Mouse (Mus musculus) adrenal gland, postnatal 14 days (tissue): ENCODE measurements around the gene Ano2. TPM values are rescaled to one million over a fixed set of nuclear protein-coding genes. Genes with fewer than 3 reads are reported as not detected.

ENCODE experiments used
- DNase-seq: peaks from one replicate; pipeline ENCODE4 v3.0.0; 2021; ENCODE audit warnings: mixed read lengths
- long read RNA-seq, 2 experiments: library from polyadenylated mRNA; stranded (forward); transcript quantifications; one replicate each; pipeline ENCODE4 v2.0.0; 2021
- total RNA-seq: library from RNA; stranded (reverse); gene quantifications from 2 replicates; pipeline ENCODE4 v1.2.3, GENCODE M21; 2021

The Ano2 gene
- 0.26 TPM in 1 of 2 replicates, not detected in the other for total RNA-seq
- long read RNA-seq, experiment 1: 0 reads
- long read RNA-seq, experiment 2: 0 reads

GRCm38 (mm10) chr6:125690057-125690703, at the start of gene Ano2:
Gene Ano2 (plus strand): TSS chr6:125690419.
- peak; percentile 17 for DNase-seq

GRCm38 (mm10) chr6:125640486-125640885, 49.7 kb upstream of the Ano2 start:
- DNase-seq: no peak

- no peak for DNase-seq
Observed at GRCm38 (mm10) chr6:125641146-125641545, 49.1 kb upstream of the Ano2 start.

GRCm38 (mm10) chr6:125648964-125649363, 41.3 kb upstream of the Ano2 start:
- DNase-seq: peak; percentile 87

GRCm38 (mm10) chr6:125651335-125651734, 38.9 kb upstream of the Ano2 start:
- no peak for DNase-seq

GRCm38 (mm10) chr6:125653416-125653815, 36.8 kb upstream of the Ano2 start:
- peak; percentile 35 for DNase-seq

- DNase-seq: no peak
Observed at GRCm38 (mm10) chr6:125656921-125657320, 33.3 kb upstream of the Ano2 start.

- no peak for DNase-seq
Observed at GRCm38 (mm10) chr6:125657966-125658365, 32.3 kb upstream of the Ano2 start.

GRCm38 (mm10) chr6:125661106-125661877, 28.9 kb upstream of the Ano2 start:
- DNase-seq: peak; percentile 92

- DNase-seq: peak; percentile 50
Observed at GRCm38 (mm10) chr6:125663906-125664305, 26.3 kb upstream of the Ano2 start.

GRCm38 (mm10) chr6:125671835-125672234, 18.4 kb upstream of the Ano2 start:
- no peak for DNase-seq

- no peak for DNase-seq
Observed at GRCm38 (mm10) chr6:125678492-125678891, 11.7 kb upstream of the Ano2 start.

GRCm38 (mm10) chr6:125680613-125681012, 9.6 kb upstream of the Ano2 start:
- no peak for DNase-seq

- no peak for DNase-seq
Observed at GRCm38 (mm10) chr6:125685420-125685819, 4.8 kb upstream of the Ano2 start.

GRCm38 (mm10) chr6:125687986-125688385, 2.2 kb upstream of the Ano2 start:
- DNase-seq: peak; percentile 37

GRCm38 (mm10) chr6:125701146-125701545, 10.9 kb downstream of the Ano2 start:
- DNase-seq: no peak

GRCm38 (mm10) chr6:125711261-125711660, 21.0 kb downstream of the Ano2 start:
- no peak for DNase-seq

- DNase-seq: no peak
Observed at GRCm38 (mm10) chr6:125726408-125726807, 36.2 kb downstream of the Ano2 start.

GRCm38 (mm10) chr6:125727484-125727911, 37.3 kb downstream of the Ano2 start:
- no peak for DNase-seq

GRCm38 (mm10) chr6:125729471-125729870, 39.3 kb downstream of the Ano2 start:
- DNase-seq: peak; percentile 16

- no peak for DNase-seq
Observed at GRCm38 (mm10) chr6:125729986-125730535, 39.8 kb downstream of the Ano2 start.

- peak; percentile 12 for DNase-seq
Observed at GRCm38 (mm10) chr6:125737511-125738285, 47.5 kb downstream of the Ano2 start.
